ENCODE assay signal across 20 mouse cellular contexts in the genomic region with DNA sequence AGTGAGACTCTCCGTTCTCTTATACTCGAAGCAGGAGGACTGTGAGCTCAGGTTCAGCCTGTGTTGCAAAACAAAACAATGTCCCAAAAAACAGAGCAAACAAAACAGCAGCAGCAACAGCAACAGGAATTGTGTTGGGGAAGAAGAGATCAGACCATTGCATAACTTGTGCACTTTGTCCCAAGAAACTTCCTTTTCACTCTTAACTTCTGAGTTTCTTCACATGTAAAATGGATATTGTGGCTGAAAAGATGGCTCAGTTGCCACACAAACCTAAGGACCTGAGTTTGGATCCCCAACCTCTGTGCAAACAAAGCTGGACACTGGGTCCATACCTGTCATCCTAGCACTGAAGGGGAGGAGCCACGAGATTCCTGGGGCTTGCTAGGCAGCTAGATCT.
DNase-seq lines count a peak whose midpoint lies in the region; ATAC-seq lines count a peak whose summit lies in the region.
"Had no signal": no experiment of that assay in that cellular context is flagged by ENCODE, and none has a peak within 500 bp of the region (broad histone marks: within the 10 kb centered on the region; RNA-seq: fewer than 3 reads in every experiment).

No protein-coding gene starts in this region.

- 69% methylated on average over 3 of the region's 3 CpGs for WGBS in intestine, embryonic 14.5 days
- WGBS in intestine, embryonic 15.5 days, result 69% methylated on average over 3 of the region's 3 CpGs

- peaks cover 21% of the 10 kb centered on the region for H3K4me1 ChIP-seq in intestine, embryonic 14.5 days (replicated peaks; ENCODE audit: control insufficient read depth, insufficient read depth, low read length)
- peaks cover 9% of the 10 kb centered on the region for H3K4me1 ChIP-seq in intestine, embryonic 15.5 days (replicated peaks)

- H3K9me3 ChIP-seq in intestine, embryonic 14.5 days (ENCODE audit: control insufficient read depth, low read length), result no peaks in the 10 kb centered on the region
- H3K9me3 ChIP-seq in intestine, embryonic 15.5 days, result no peaks in the 10 kb centered on the region
- H3K9me3 ChIP-seq: heart, embryonic 15.5 days; hindbrain, embryonic 13.5 days; midbrain, embryonic 10.5 days had no signal

- intact Hi-C loops in heart, postnatal 36 days (cut with DNase I), result loop anchor here (5.0 kb wide), 1 partner anchor 144 kb away; no protein-coding TSS in a partner anchor

- DNase-seq in heart, adult 11 months, result peak; percentile 90
- DNase-seq in heart, postnatal 36 days, result no peak
- DNase-seq in intestine, embryonic 14.5 days (ENCODE audit: low spot score), result peak; percentile 16
- DNase-seq in lung, adult 18-20 months, result peak; percentile 9 to 34
- DNase-seq in lung, postnatal 14 days, result no peak
- peak; percentile 36 for DNase-seq in lung, postnatal 25 days (ENCODE audit: low spot score)
- no peak for DNase-seq in spleen, postnatal 4 days (ENCODE audit: low spot score in 2 of 2)
- DNase-seq: adrenal gland, postnatal 25 days; cerebellum, adult 9-10 months; kidney, adult 8-10 months; liver; thymus, adult 18-20 months; thymus, postnatal 4 days had no signal

- ATAC-seq in intestine, embryonic 14.5 days (replicated peaks; ENCODE audit: low FRiP score, low TSS enrichment, low read depth), result no peak
- ATAC-seq in intestine, embryonic 15.5 days, result no peak
- ATAC-seq: forebrain, embryonic 13.5 days; midbrain, embryonic 16.5 days had no signal

- H3K9ac ChIP-seq in intestine, embryonic 14.5 days (ENCODE audit: low read length), result no peak overlapping the region
- H3K9ac ChIP-seq in intestine, embryonic 15.5 days, result no peak overlapping the region
- H3K9ac ChIP-seq: forebrain, embryonic 13.5 days; heart, embryonic 15.5 days; hindbrain, embryonic 13.5 days had no signal

- H3K36me3 ChIP-seq in intestine, embryonic 14.5 days (ENCODE audit: control insufficient read depth, insufficient read depth, low read length), result no peaks in the 10 kb centered on the region
- no peaks in the 10 kb centered on the region for H3K36me3 ChIP-seq in intestine, embryonic 15.5 days
- H3K36me3 ChIP-seq: heart, embryonic 15.5 days; hindbrain, embryonic 13.5 days; midbrain, embryonic 10.5 days had no signal

- H3K27me3 ChIP-seq in intestine, embryonic 14.5 days (replicated peaks; ENCODE audit: control insufficient read depth, insufficient read depth, low read length), result no peaks in the 10 kb centered on the region
- no peaks in the 10 kb centered on the region for H3K27me3 ChIP-seq in intestine, embryonic 15.5 days (replicated peaks)
- H3K27me3 ChIP-seq: forebrain, embryonic 13.5 days; heart, embryonic 15.5 days; hindbrain, embryonic 13.5 days had no signal

- H3K27ac ChIP-seq in intestine, embryonic 14.5 days (ENCODE audit: low read depth), result no peak overlapping the region
- H3K27ac ChIP-seq in intestine, embryonic 15.5 days, result no peak overlapping the region
- H3K27ac ChIP-seq: forebrain, embryonic 13.5 days; hindbrain, embryonic 13.5 days; limb, embryonic 10.5 days; midbrain, embryonic 10.5 days had no signal

- H3K4me2 ChIP-seq in intestine, embryonic 14.5 days (ENCODE audit: low read length), result no peak overlapping the region
- no peak overlapping the region for H3K4me2 ChIP-seq in intestine, embryonic 15.5 days (replicated peaks)
- H3K4me2 ChIP-seq: forebrain, embryonic 13.5 days; heart, embryonic 15.5 days; hindbrain, embryonic 13.5 days had no signal

- no peak overlapping the region for H3K4me3 ChIP-seq in intestine, embryonic 14.5 days (ENCODE audit: low read depth, low read length)
- H3K4me3 ChIP-seq in intestine, embryonic 15.5 days (replicated peaks), result no peak overlapping the region
- H3K4me3 ChIP-seq: forebrain, embryonic 13.5 days; heart, embryonic 15.5 days; hindbrain, embryonic 13.5 days; limb, embryonic 10.5 days; midbrain, embryonic 10.5 days had no signal

Comparison
In these comparisons a context has a peak if more than half of its experiments do, and no peak if none do; other contexts are left out.
1. DNase-seq: peak in heart, adult 11 months (single experiment), intestine, embryonic 14.5 days (single experiment), lung, adult 18-20 months (2 of 2) and lung, postnatal 25 days (single experiment); none in heart, postnatal 36 days (0 of 2), lung, postnatal 14 days (single experiment) and spleen, postnatal 4 days (0 of 2).